25 mouse cellular contexts compared by ENCODE assay signal in genomic region chr10:19745662-19746061, GRCm38 (mm10). TPM values are rescaled to one million over a fixed set of nuclear protein-coding genes. Genes with fewer than 3 reads are reported as not detected.
DNase-seq lines count a peak whose midpoint lies in the region; ATAC-seq and TF ChIP-seq lines count a peak whose summit lies in the region.
"Had no signal": no experiment of that assay in that cellular context is flagged by ENCODE, and none has a peak within 500 bp of the region (broad histone marks: within the 10 kb centered on the region; RNA-seq: fewer than 3 reads in every experiment).

No protein-coding gene starts in this region.

- H3K9ac ChIP-seq in kidney, postnatal 0 days (ENCODE audit: low read depth, low read length), result no peak overlapping the region
- H3K9ac ChIP-seq: forebrain, embryonic 12.5 days; hindbrain, embryonic 13.5 days; kidney, embryonic 15.5 days had no signal

- TF ChIP-seq CTCF in kidney, postnatal 0 days (IDR thresholded peaks at IDR 0.05; ENCODE audit: low read depth), result peak; percentile 29; the same call in 1 of the 2 replicates

- H3K9me3 ChIP-seq in kidney, postnatal 0 days (replicated peaks; ENCODE audit: low read length), result no peaks in the 10 kb centered on the region
- H3K9me3 ChIP-seq: embryonic facial prominence, embryonic 10.5 days; forebrain, embryonic 12.5 days; hindbrain, embryonic 13.5 days; kidney, embryonic 15.5 days; midbrain, embryonic 10.5 days had no signal

- no peaks in the 10 kb centered on the region for H3K36me3 ChIP-seq in kidney, postnatal 0 days (ENCODE audit: insufficient read depth, low read length)
- H3K36me3 ChIP-seq: embryonic facial prominence, embryonic 10.5 days; forebrain, embryonic 12.5 days; hindbrain, embryonic 13.5 days; kidney, embryonic 15.5 days; midbrain, embryonic 10.5 days had no signal

- H3K4me3 ChIP-seq in kidney, postnatal 0 days (replicated peaks; ENCODE audit: low read depth, low read length), result no peak overlapping the region
- H3K4me3 ChIP-seq: embryonic facial prominence, embryonic 10.5 days; forebrain, embryonic 12.5 days; hindbrain, embryonic 13.5 days; kidney, embryonic 15.5 days; midbrain, embryonic 10.5 days had no signal

- H3K27me3 ChIP-seq in kidney, postnatal 0 days (ENCODE audit: insufficient read depth, low read length), result no peaks in the 10 kb centered on the region
- H3K27me3 ChIP-seq: forebrain, embryonic 12.5 days; hindbrain, embryonic 13.5 days; kidney, embryonic 15.5 days had no signal

- H3K27ac ChIP-seq in kidney, postnatal 0 days, result no peak overlapping the region
- H3K27ac ChIP-seq: embryonic facial prominence, embryonic 10.5 days; forebrain, embryonic 12.5 days; hindbrain, embryonic 13.5 days; kidney, embryonic 15.5 days; midbrain, embryonic 10.5 days had no signal

- no peak for ATAC-seq in kidney, postnatal 0 days (replicated peaks; ENCODE audit: low FRiP score, low read depth)
- ATAC-seq in common myeloid progenitor, adult 5-6 weeks (replicated peaks; ENCODE audit: low read depth, poor library complexity, severe bottlenecking), result peak; percentile 46; the same call in 1 of the 2 replicates

- 42% methylated on average over 1 of the region's 1 CpGs for WGBS in kidney, postnatal 0 days

- no peaks in the 10 kb centered on the region for H3K4me1 ChIP-seq in kidney, postnatal 0 days (replicated peaks; ENCODE audit: insufficient read depth, low read length)
- H3K4me1 ChIP-seq: embryonic facial prominence, embryonic 10.5 days; forebrain, embryonic 12.5 days; hindbrain, embryonic 13.5 days; kidney, embryonic 15.5 days had no signal

- peak; percentile 13 for DNase-seq in adrenal gland, postnatal 25 days
- DNase-seq in adrenal gland, adult 18-20 months (ENCODE audit: low spot score in 2 of 2), result no peak
- DNase-seq in kidney, postnatal 0 days (ENCODE audit: low spot score), result no peak
- no peak for DNase-seq in kidney, adult 8-10 months
- peak; percentile 37 for DNase-seq in 416B (ENCODE audit: low read depth)
- DNase-seq in ovary, postnatal 10 days (ENCODE audit: low spot score), result no peak
- no peak for DNase-seq in cerebellum, postnatal 4 days (ENCODE audit: low spot score in 2 of 2)
- DNase-seq: adrenal gland, adult 8-10 months; cerebellum, adult 11-12 months; cerebellum, postnatal 14 days; gastrocnemius, postnatal 14 days; lung, adult 18-20 months; lung, postnatal 4 days; right cerebral cortex, adult 18-20 months; thymus, postnatal 4 days had no signal

- no peak overlapping the region for H3K4me2 ChIP-seq in kidney, postnatal 0 days (ENCODE audit: low read length)
- H3K4me2 ChIP-seq: forebrain, embryonic 12.5 days; hindbrain, embryonic 13.5 days; kidney, embryonic 15.5 days had no signal

RNA-seq across cellular contexts. Expression of gene Il20ra, which starts 33.3 kb away (rescaled TPM):
- 2.8 and 6.1 TPM in 2 replicates for total RNA-seq in adrenal gland, postnatal 25 days (2021)
- total RNA-seq in adrenal gland, adult 18-20 months (2021), result 1 to 10 TPM; 3.3 to 3.9 TPM
- 0.11 TPM in 1 of 2 replicates, not detected in the other for polyA plus RNA-seq in kidney, postnatal 0 days (2015; fragmentation: Nextera tagmentation; extraction: Ambion mirVana)
- total RNA-seq in common myeloid progenitor, adult 5-6 weeks (2017), result 1.4 and 1.6 TPM in 2 replicates
- total RNA-seq: gastrocnemius, postnatal 14 days; layer of hippocampus, postnatal 25 days; monocyte, adult 5-6 weeks had no signal
- polyA plus RNA-seq: forebrain, embryonic 12.5 days; large intestine, adult 2 months; neural tube, embryonic 11.5 days had no signal

Comparison
In these comparisons a context has a peak if more than half of its experiments do, and no peak if none do; other contexts are left out.
1. DNase-seq: peak in adrenal gland, postnatal 25 days (single experiment) and 416B (single experiment); none in adrenal gland, adult 18-20 months (0 of 2), kidney, postnatal 0 days (single experiment), kidney, adult 8-10 months (0 of 2), ovary, postnatal 10 days (single experiment) and cerebellum, postnatal 4 days (0 of 2).